Mouse (Mus musculus) limb, embryonic 10.5 days (tissue): ENCODE results near the gene Gxylt2. TPM values are rescaled to one million over a fixed set of nuclear protein-coding genes. Genes with fewer than 3 reads are reported as not detected.

Source experiments
- DNase-seq: peaks from one replicate; pipeline ENCODE4 v3.0.0-alpha.2; 2017; ENCODE audit warnings: low spot score
- H3K27ac ChIP-seq: fragments of 300-500 bp; sonication (generic); 2 replicates; pipeline ENCODE4 v1.5.1; 2016; ENCODE audit warnings: mild to moderate bottlenecking
- H3K27me3 ChIP-seq: fragments of 300-500 bp; sonication (generic); 2 replicates; pipeline ENCODE4 v1.6.1; 2016; ENCODE audit warnings: low read depth, mild to moderate bottlenecking; ENCODE audit not compliant: poor library complexity, severe bottlenecking
- H3K36me3 ChIP-seq: fragments of 300-500 bp; sonication (generic); 2 replicates; pipeline ENCODE4 v1.6.1; 2016; ENCODE audit warnings: mild to moderate bottlenecking, moderate library complexity
- H3K4me1 ChIP-seq: fragments of 300-500 bp; sonication (generic); 2 replicates; pipeline ENCODE4 v1.6.1; 2016
- H3K4me3 ChIP-seq: fragments of 300-500 bp; sonication (generic); 2 replicates; pipeline ENCODE4 v1.5.1; 2016; ENCODE audit warnings: mild to moderate bottlenecking, moderate library complexity
- H3K9me3 ChIP-seq: fragments of 300-500 bp; sonication (generic); replicated peaks from 2 replicates; pipeline ENCODE4 v1.6.1; 2016; ENCODE audit warnings: mild to moderate bottlenecking
- WGBS: fragments of 180-500 bp; shearing (Covaris S2); methylation state at CpG from one replicate; pipeline ENCODE4 v1.1.7; 2016; 5-methylcytosine and 5-hydroxymethylcytosine counted together
- polyA plus RNA-seq: library from polyadenylated mRNA; unstranded; fragments of >200 nt; fragmentation: Nextera tagmentation; extraction: Ambion mirVana; gene quantifications from 2 replicates; pipeline ENCODE4 v1.2.1, GENCODE M21; 2016

Gxylt2 gene
- polyA plus RNA-seq, 1 experiment from 2014 or later = 4.4 TPM

DNA sequence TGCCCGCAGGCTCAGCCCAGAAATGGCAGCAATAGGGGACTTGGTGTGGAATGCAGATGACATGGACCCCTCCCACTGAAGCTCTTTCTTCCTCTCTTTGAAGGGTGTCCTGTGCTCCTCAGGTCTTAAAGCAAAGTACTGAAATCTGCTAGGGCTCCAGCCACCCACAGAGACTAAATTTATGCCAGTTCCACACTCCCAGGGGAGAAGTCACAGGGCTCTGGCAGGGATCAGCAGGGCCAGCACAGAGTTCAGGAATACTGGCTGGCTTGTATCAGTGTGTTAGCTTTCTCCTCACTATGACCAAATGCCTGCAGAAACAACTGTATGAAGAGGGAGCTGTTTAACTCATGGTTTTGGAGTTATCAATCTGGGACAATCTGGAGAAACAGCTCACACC lies 84.6 kb downstream of the Gxylt2 start:
- Histone ChIP-seq H3K4me3 (no peak overlapping the region), H3K36me3 (peaks cover 7% of the 10 kb centered on the region; the same call in 1 of the 2 replicates)

GRCm38 (mm10) chr6:100792055-100792659 lies 87.6 kb downstream of the Gxylt2 start:
- no peak overlapping the region for H3K27ac ChIP-seq
- no peaks in the 10 kb centered on the region for H3K9me3 ChIP-seq
- DNase-seq = no peak
- H3K4me1 ChIP-seq = peaks cover 4% of the 10 kb centered on the region; the same call in 1 of the 2 replicates
- 73% methylated on average over 3 of the region's 3 CpGs for WGBS
- H3K27me3 ChIP-seq = no peaks in the 10 kb centered on the region
- H3K36me3 ChIP-seq = 0 out of 2 replicates have a peak, but pooled peaks cover 2% of the 10 kb centered on the region
- no peak overlapping the region for H3K4me3 ChIP-seq

More for the DNA sequence above, 84.6 kb downstream of the Gxylt2 start:
- Histone ChIP-seq H3K9me3 (no peaks in the 10 kb centered on the region), H3K27me3 (no peaks in the 10 kb centered on the region), H3K27ac (no peak overlapping the region), H3K4me1 (peaks cover 4% of the 10 kb centered on the region; the same call in 1 of the 2 replicates)
- WGBS = 88% methylated on average over 1 of the region's 1 CpGs
- no peak for DNase-seq

- Histone ChIP-seq H3K9me3 (no peaks in the 10 kb centered on the region), H3K27ac (no peak overlapping the region), H3K36me3 (no peaks in the 10 kb centered on the region), H3K4me1 (peaks cover 4% of the 10 kb centered on the region; the same call in 1 of the 2 replicates), H3K4me3 (no peak overlapping the region), H3K27me3 (no peaks in the 10 kb centered on the region)
- 89% methylated on average over 14 of the region's 14 CpGs for WGBS
- DNase-seq = no peak
Observed at GRCm38 (mm10) chr6:100792973-100793769, 88.6 kb downstream of the Gxylt2 start.

GRCm38 (mm10) chr6:100795797-100796196 lies 91.3 kb downstream of the Gxylt2 start:
- H3K27me3 ChIP-seq = no peaks in the 10 kb centered on the region
- 51% methylated on average over 6 of the region's 6 CpGs for WGBS

DNA sequence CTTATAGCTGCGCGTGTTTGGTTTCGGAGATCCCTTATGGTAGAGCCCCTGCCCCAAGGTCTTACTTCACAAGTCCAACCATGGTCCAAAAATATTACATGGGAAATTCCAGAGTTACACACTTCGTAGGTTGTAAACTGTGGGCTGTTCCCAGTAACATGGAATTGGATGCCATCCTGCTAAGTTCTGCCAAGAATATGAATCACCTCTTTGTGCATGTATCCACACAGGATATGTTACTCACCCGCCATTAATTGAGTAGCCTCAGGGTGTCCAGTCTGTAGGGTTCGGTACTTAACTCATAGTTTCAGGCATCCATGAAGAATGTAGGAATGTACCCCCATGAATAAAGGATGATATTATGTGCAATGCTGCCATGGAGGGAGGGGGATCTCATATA lies 94.8 kb downstream of the Gxylt2 start:
- Histone ChIP-seq H3K27ac (no peak overlapping the region), H3K27me3 (no peaks in the 10 kb centered on the region), H3K4me1 (peaks cover 8% of the 10 kb centered on the region; the same call in 1 of the 2 replicates), H3K9me3 (no peaks in the 10 kb centered on the region), H3K36me3 (no peaks in the 10 kb centered on the region), H3K4me3 (no peak overlapping the region)
- WGBS = 93% methylated on average over 6 of the region's 6 CpGs
- DNase-seq = no peak

More at GRCm38 (mm10) chr6:100795797-100796196, 91.3 kb downstream of the Gxylt2 start:
- no peak overlapping the region for H3K27ac ChIP-seq
- H3K4me1 ChIP-seq = peaks cover 4% of the 10 kb centered on the region; the same call in 1 of the 2 replicates
- no peaks in the 10 kb centered on the region for H3K9me3 ChIP-seq
- no peaks in the 10 kb centered on the region for H3K36me3 ChIP-seq
- no peak for DNase-seq
- no peak overlapping the region for H3K4me3 ChIP-seq

GRCm38 (mm10) chr6:100799766-100800165 lies 95.2 kb downstream of the Gxylt2 start:
- no peak overlapping the region for H3K27ac ChIP-seq
- 96% methylated on average over 4 of the region's 4 CpGs for WGBS
- H3K27me3 ChIP-seq = no peaks in the 10 kb centered on the region

GRCm38 (mm10) chr6:100800497-100800955 lies 96.0 kb downstream of the Gxylt2 start:
- Histone ChIP-seq H3K4me1 (peaks cover 8% of the 10 kb centered on the region; the same call in 1 of the 2 replicates), H3K27ac (no peak overlapping the region), H3K36me3 (no peaks in the 10 kb centered on the region), H3K27me3 (no peaks in the 10 kb centered on the region), H3K4me3 (no peak overlapping the region), H3K9me3 (no peaks in the 10 kb centered on the region)
- 84% methylated on average over 10 of the region's 10 CpGs for WGBS
- no peak for DNase-seq

More at GRCm38 (mm10) chr6:100799766-100800165, 95.2 kb downstream of the Gxylt2 start:
- H3K4me3 ChIP-seq = no peak overlapping the region
- DNase-seq = no peak
- no peaks in the 10 kb centered on the region for H3K9me3 ChIP-seq
- H3K4me1 ChIP-seq = peaks cover 8% of the 10 kb centered on the region; the same call in 1 of the 2 replicates
- H3K36me3 ChIP-seq = no peaks in the 10 kb centered on the region

- no peak for DNase-seq
- no peak overlapping the region for H3K4me3 ChIP-seq
- H3K4me1 ChIP-seq = peaks cover 8% of the 10 kb centered on the region; the same call in 1 of the 2 replicates
- no peaks in the 10 kb centered on the region for H3K9me3 ChIP-seq
- H3K36me3 ChIP-seq = no peaks in the 10 kb centered on the region
- H3K27me3 ChIP-seq = no peaks in the 10 kb centered on the region
- H3K27ac ChIP-seq = no peak overlapping the region
- WGBS = 48% methylated on average over 13 of the region's 13 CpGs
Observed at GRCm38 (mm10) chr6:100802381-100803083, 98.0 kb downstream of the Gxylt2 start.

DNA sequence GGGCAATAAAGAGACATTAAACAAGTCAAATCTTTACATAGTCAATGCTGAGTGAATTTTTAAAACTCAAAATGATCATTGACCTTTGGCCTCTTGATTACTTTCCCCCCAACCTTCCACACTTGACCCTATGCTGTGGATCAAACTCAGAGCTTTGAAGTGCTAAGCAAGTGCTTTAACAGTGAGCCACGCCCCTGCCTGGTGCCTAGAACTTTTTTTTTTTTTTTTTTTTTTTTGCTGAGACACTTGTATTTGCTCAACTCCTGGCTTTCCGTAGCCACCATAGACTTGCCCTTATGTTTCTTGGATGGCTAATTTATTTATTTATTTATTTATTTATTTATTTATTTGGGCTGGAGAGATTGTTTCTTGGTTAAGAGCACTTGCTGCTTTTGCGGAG lies 98.7 kb downstream of the Gxylt2 start:
- Histone ChIP-seq H3K27me3 (no peaks in the 10 kb centered on the region), H3K36me3 (no peaks in the 10 kb centered on the region), H3K27ac (no peak overlapping the region), H3K4me1 (peaks cover 8% of the 10 kb centered on the region; the same call in 1 of the 2 replicates), H3K9me3 (no peaks in the 10 kb centered on the region), H3K4me3 (no peak overlapping the region)
- DNase-seq = no peak
- 87% methylated on average over 3 of the region's 3 CpGs for WGBS

DNA sequence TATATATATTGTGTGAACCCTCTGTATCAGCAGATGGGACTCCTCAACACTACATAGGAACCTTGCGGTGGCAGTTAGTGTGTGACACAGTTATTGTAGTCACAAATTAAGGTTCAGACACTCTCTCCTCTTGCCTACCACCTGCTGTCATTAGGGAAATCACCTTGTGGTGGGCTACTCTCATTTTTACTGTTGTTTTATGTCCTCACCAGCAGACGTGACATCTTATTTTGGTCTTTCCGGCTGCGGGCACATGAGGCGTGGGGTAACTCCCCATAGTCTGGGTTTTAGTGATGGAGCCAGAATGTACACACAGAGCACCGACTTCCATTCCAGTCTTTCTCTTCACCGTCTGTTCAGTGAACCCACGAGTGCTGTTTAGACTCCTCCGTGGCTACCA lies 102.7 kb downstream of the Gxylt2 start:
- Histone ChIP-seq H3K4me1 (peaks cover 8% of the 10 kb centered on the region; the same call in 1 of the 2 replicates), H3K36me3 (no peaks in the 10 kb centered on the region), H3K4me3 (no peak overlapping the region), H3K9me3 (no peaks in the 10 kb centered on the region), H3K27me3 (no peaks in the 10 kb centered on the region), H3K27ac (no peak overlapping the region)
- no peak for DNase-seq
- 93% methylated on average over 9 of the region's 9 CpGs for WGBS

- H3K27me3 ChIP-seq = no peaks in the 10 kb centered on the region
- H3K9me3 ChIP-seq = no peaks in the 10 kb centered on the region
- no peak overlapping the region for H3K4me3 ChIP-seq
- 23% methylated on average over 1 of the region's 1 CpGs for WGBS
- no peak overlapping the region for H3K27ac ChIP-seq
- no peaks in the 10 kb centered on the region for H3K36me3 ChIP-seq
- peaks cover 4% of the 10 kb centered on the region; the same call in 1 of the 2 replicates for H3K4me1 ChIP-seq
- no peak for DNase-seq
Observed at GRCm38 (mm10) chr6:100807746-100808145, 103.2 kb downstream of the Gxylt2 start.

- H3K27me3 ChIP-seq = no peaks in the 10 kb centered on the region
- WGBS = 93% methylated on average over 6 of the region's 6 CpGs
Observed at GRCm38 (mm10) chr6:100808221-100808778, 103.8 kb downstream of the Gxylt2 start.

More at GRCm38 (mm10) chr6:100808221-100808778, 103.8 kb downstream of the Gxylt2 start:
- H3K9me3 ChIP-seq = no peaks in the 10 kb centered on the region
- no peak overlapping the region for H3K4me3 ChIP-seq
- no peaks in the 10 kb centered on the region for H3K4me1 ChIP-seq
- H3K36me3 ChIP-seq = no peaks in the 10 kb centered on the region
- no peak overlapping the region for H3K27ac ChIP-seq
- no peak for DNase-seq
